In genomic region chr1:155201914-155202313, GRCm38 (mm10) we compare ENCODE assay signal across 10 mouse cellular contexts. TPM values are rescaled to one million over a fixed set of nuclear protein-coding genes. Genes with fewer than 3 reads are reported as not detected.
DNase-seq lines count a peak whose midpoint lies in the region; ATAC-seq and TF ChIP-seq lines count a peak whose summit lies in the region.
"Had no signal": no experiment of that assay in that cellular context is flagged by ENCODE, and none has a peak within 500 bp of the region (broad histone marks: within the 10 kb centered on the region; RNA-seq: fewer than 3 reads in every experiment).

No protein-coding gene starts in this region.

- TF ChIP-seq CTCF in liver, adult 2 months (IDR thresholded peaks at IDR 0.05; ENCODE audit: low read depth, low read length), result no peak
- TF ChIP-seq CTCF in olfactory bulb, adult 2 months (IDR thresholded peaks at IDR 0.05; ENCODE audit: insufficient read depth, low read depth, low read length), result no peak

- no peaks in the 10 kb centered on the region for H3K36me3 ChIP-seq in liver, adult 2 months (ENCODE audit: control insufficient read depth, insufficient read depth, low read length)
- H3K36me3 ChIP-seq in liver, embryonic 12.5 days, result peaks cover 36% of the 10 kb centered on the region
- H3K36me3 ChIP-seq in hindbrain, embryonic 16.5 days (ENCODE audit: control insufficient read depth, insufficient read depth, low read length), result peaks cover 4% of the 10 kb centered on the region

- H3K9ac ChIP-seq in liver, adult 2 months (ENCODE audit: low read depth, low read length), result no peak overlapping the region
- no peak overlapping the region for H3K9ac ChIP-seq in liver, embryonic 12.5 days
- no peak overlapping the region for H3K9ac ChIP-seq in hindbrain, embryonic 16.5 days (ENCODE audit: low read depth, low read length)
- H3K9ac ChIP-seq: embryonic facial prominence, embryonic 15.5 days; liver, embryonic 13.5 days had no signal

- no peaks in the 10 kb centered on the region for H3K9me3 ChIP-seq in liver, embryonic 12.5 days (replicated peaks)
- H3K9me3 ChIP-seq in hindbrain, embryonic 16.5 days (ENCODE audit: control insufficient read depth, low read length), result no peaks in the 10 kb centered on the region
- H3K9me3 ChIP-seq: embryonic facial prominence, embryonic 15.5 days; liver, embryonic 13.5 days had no signal

- H3K4me1 ChIP-seq in liver, adult 2 months (ENCODE audit: control insufficient read depth, insufficient read depth, low read length), result peaks cover 24% of the 10 kb centered on the region
- H3K4me1 ChIP-seq in liver, embryonic 12.5 days, result peaks cover 15% of the 10 kb centered on the region
- peaks cover 39% of the 10 kb centered on the region for H3K4me1 ChIP-seq in hindbrain, embryonic 16.5 days (ENCODE audit: control insufficient read depth, insufficient read depth, low read depth, low read length)
- peaks cover 28% of the 10 kb centered on the region for H3K4me1 ChIP-seq in olfactory bulb, adult 2 months (ENCODE audit: control insufficient read depth, insufficient read depth, low read length)

- H3K4me3 ChIP-seq in liver, adult 2 months (ENCODE audit: insufficient read depth, low read depth, low read length), result no peak overlapping the region
- no peak overlapping the region for H3K4me3 ChIP-seq in liver, embryonic 12.5 days
- H3K4me3 ChIP-seq in hindbrain, embryonic 16.5 days (ENCODE audit: low read length), result no peak overlapping the region
- H3K4me3 ChIP-seq in olfactory bulb, adult 2 months (ENCODE audit: insufficient read depth, low read depth, low read length), result no peak overlapping the region
- H3K4me3 ChIP-seq: embryonic facial prominence, embryonic 15.5 days; liver, embryonic 13.5 days had no signal

- WGBS in liver, adult 2 months, result 64% methylated on average over 17 of the region's 17 CpGs
- WGBS in liver, embryonic 12.5 days (ENCODE audit: insufficient replicate concordance), result 82% methylated on average over 17 of the region's 17 CpGs
- 82% methylated on average over 15 of the region's 17 CpGs for WGBS in hindbrain, embryonic 16.5 days
- WGBS in olfactory bulb, adult 2 months, result 84% methylated on average over 17 of the region's 17 CpGs

- H3K27ac ChIP-seq in liver, adult 2 months (replicated peaks; ENCODE audit: insufficient read depth, low read depth, low read length), result 0 out of 2 replicates have a peak overlapping the region, but pooled peaks have one; percentile 8
- no peak overlapping the region for H3K27ac ChIP-seq in liver, embryonic 12.5 days
- H3K27ac ChIP-seq in hindbrain, embryonic 16.5 days (ENCODE audit: low read depth, low read length), result 0 out of 2 replicates have a peak overlapping the region, but pooled peaks have one; percentile 23
- H3K27ac ChIP-seq in olfactory bulb, adult 2 months (ENCODE audit: insufficient read depth, low read depth, low read length), result peak overlapping the region; percentile 53
- H3K27ac ChIP-seq: embryonic facial prominence, embryonic 15.5 days; liver, embryonic 13.5 days had no signal

- no peak for ATAC-seq in liver, embryonic 12.5 days
- no peak for ATAC-seq in hindbrain, embryonic 16.5 days

- H3K4me2 ChIP-seq in liver, embryonic 12.5 days, result no peak overlapping the region
- no peak overlapping the region for H3K4me2 ChIP-seq in hindbrain, embryonic 16.5 days (ENCODE audit: low read length)
- H3K4me2 ChIP-seq: embryonic facial prominence, embryonic 15.5 days; liver, embryonic 13.5 days had no signal

- no peaks in the 10 kb centered on the region for H3K27me3 ChIP-seq in liver, adult 2 months (ENCODE audit: control insufficient read depth, insufficient read depth, low read length)
- no peaks in the 10 kb centered on the region for H3K27me3 ChIP-seq in liver, embryonic 12.5 days (replicated peaks)
- H3K27me3 ChIP-seq in hindbrain, embryonic 16.5 days (replicated peaks; ENCODE audit: control insufficient read depth, insufficient read depth, low read length), result no peaks in the 10 kb centered on the region
- H3K27me3 ChIP-seq: embryonic facial prominence, embryonic 15.5 days; liver, embryonic 13.5 days had no signal

- peak; percentile 74 for DNase-seq in liver, adult 2 months (ENCODE audit: extremely low read depth, low read depth, low spot score)
- DNase-seq in kidney, postnatal 4 days, result peak; percentile 37 to 58
- no peak for DNase-seq in cerebellum, adult 11 months
- no peak for DNase-seq in cerebellum, adult 8-10 months
- DNase-seq in gastrocnemius, adult 18-20 months (ENCODE audit: low spot score), result no peak
- DNase-seq: liver, embryonic 13.5 days had no signal

- no peaks in the 10 kb centered on the region for H3K79me2 ChIP-seq in liver, adult 2 months (ENCODE audit: control insufficient read depth, insufficient read depth, low read length)

- TF ChIP-seq POLR2A in liver, adult 2 months (IDR thresholded peaks at IDR 0.05; ENCODE audit: extremely low read depth, insufficient read depth, low read length), result no peak
- no peak for TF ChIP-seq POLR2A in olfactory bulb, adult 2 months (IDR thresholded peaks at IDR 0.05; ENCODE audit: insufficient read depth, low read depth, low read length)

RNA-seq across cellular contexts. Expression of gene BC034090, which starts 42.3 kb away (rescaled TPM):
- 0.09 and 0.20 TPM in 2 replicates for total RNA-seq in liver, adult 2 months (2014; rRNA removed)
- 0.33 and 0.50 TPM in 2 replicates for polyA plus RNA-seq in liver, adult 2 months (2012; rRNA removed)
- 0.28 and 0.46 TPM in 2 replicates for polyA plus RNA-seq in liver, embryonic 12.5 days (2016; fragmentation: Nextera tagmentation; extraction: Ambion mirVana)
- 6.0 and 6.1 TPM in 2 replicates for polyA plus RNA-seq in hindbrain, embryonic 16.5 days (2015; fragmentation: Nextera tagmentation; extraction: Ambion mirVana)
- polyA plus RNA-seq in olfactory bulb, adult 2 months (2012; ENCODE audit: insufficient read depth, insufficient read length, low replicate concordance, missing spikeins), result not detected in 2 replicates
- total RNA-seq in gastrocnemius, adult 18-20 months (2021), result 1 to 10 TPM in 1 of 2 experiments, under 1 TPM in 1; 0.64 to 1.5 TPM

RNA-seq across cellular contexts. Expression of gene Stx6, which starts 43.4 kb away (rescaled TPM):
- 10.3 and 11.7 TPM in 2 replicates for total RNA-seq in liver, adult 2 months (2014; rRNA removed)
- 10.1 and 13.1 TPM in 2 replicates for polyA plus RNA-seq in liver, adult 2 months (2012; rRNA removed)
- polyA plus RNA-seq in liver, embryonic 12.5 days (2016; fragmentation: Nextera tagmentation; extraction: Ambion mirVana), result 21.8 and 24.0 TPM in 2 replicates
- polyA plus RNA-seq in hindbrain, embryonic 16.5 days (2015; fragmentation: Nextera tagmentation; extraction: Ambion mirVana), result 82.9 and 93.7 TPM in 2 replicates
- polyA plus RNA-seq in olfactory bulb, adult 2 months (2012; ENCODE audit: insufficient read depth, insufficient read length, low replicate concordance, missing spikeins), result not detected in 2 replicates
- 10 to 100 TPM; 11.8 to 13.0 TPM for total RNA-seq in gastrocnemius, adult 18-20 months (2021)

RNA-seq across cellular contexts. Expression of gene Mr1, which starts 55.3 kb away (rescaled TPM):
- 3.2 and 6.3 TPM in 2 replicates for total RNA-seq in liver, adult 2 months (2014; rRNA removed)
- 1.1 and 1.6 TPM in 2 replicates for polyA plus RNA-seq in liver, adult 2 months (2012; rRNA removed)
- 0.49 and 0.62 TPM in 2 replicates for polyA plus RNA-seq in liver, embryonic 12.5 days (2016; fragmentation: Nextera tagmentation; extraction: Ambion mirVana)
- polyA plus RNA-seq in hindbrain, embryonic 16.5 days (2015; fragmentation: Nextera tagmentation; extraction: Ambion mirVana), result 2.1 and 2.5 TPM in 2 replicates
- not detected in 2 replicates for polyA plus RNA-seq in olfactory bulb, adult 2 months (2012; ENCODE audit: insufficient read depth, insufficient read length, low replicate concordance, missing spikeins)
- 10 to 100 TPM; 13.8 to 14.8 TPM for total RNA-seq in gastrocnemius, adult 18-20 months (2021)

Comparison
In these comparisons a context has a peak if more than half of its experiments do, and no peak if none do; other contexts are left out.
1. DNase-seq: peak in liver, adult 2 months (single experiment) and kidney, postnatal 4 days (2 of 2); none in cerebellum, adult 11 months (single experiment), cerebellum, adult 8-10 months (single experiment) and gastrocnemius, adult 18-20 months (single experiment).